Mouse (Mus musculus): ENCODE measurements around the gene Pm20d2.

- TF ChIP-seq CTCF (IDR thresholded peaks at IDR 0.05; ENCODE audit: borderline replicate concordance, control insufficient read depth, extremely low read depth, insufficient read depth, low read length, poor library complexity) (no peak), POLR2A (IDR thresholded peaks at IDR 0.05; ENCODE audit: control insufficient read depth, extremely low read depth, insufficient read depth, low read length, poor library complexity) (no peak)
These were observed 40.4 kb downstream of the Pm20d2 start for GRCm38 (mm10) chr4:33149150-33149549.
